Mouse (Mus musculus) left cerebral cortex, postnatal 25 days (tissue): ENCODE measurements around the gene Rbm47. TPM values are rescaled to one million over a fixed set of nuclear protein-coding genes. Genes with fewer than 3 reads are reported as not detected.
"Not testable (repeated sequence)": the region's sequence is repeated elsewhere in the genome, so short reads cannot be mapped to it uniquely, and the experiment has no call there.

Source experiments
- DNase-seq, 2 experiments: peaks; one replicate each; pipeline ENCODE4 v3.0.0; 2022; ENCODE audit warnings: low spot score in 2 of 2, mixed read lengths in 1 of 2
- intact Hi-C: fragments of 180-260 bp; cut with DNase I; formaldehyde crosslinking; loops from one replicate; pipeline ENCODE4 v1.15.1; 2025
- total RNA-seq, 2 experiments: library from RNA; stranded (reverse); gene quantifications; 2 replicates each; pipeline ENCODE4 v1.2.3; 2021

Rbm47 gene
- total RNA-seq, result 1 to 10 TPM; 1.5 to 2.5 TPM

DNA sequence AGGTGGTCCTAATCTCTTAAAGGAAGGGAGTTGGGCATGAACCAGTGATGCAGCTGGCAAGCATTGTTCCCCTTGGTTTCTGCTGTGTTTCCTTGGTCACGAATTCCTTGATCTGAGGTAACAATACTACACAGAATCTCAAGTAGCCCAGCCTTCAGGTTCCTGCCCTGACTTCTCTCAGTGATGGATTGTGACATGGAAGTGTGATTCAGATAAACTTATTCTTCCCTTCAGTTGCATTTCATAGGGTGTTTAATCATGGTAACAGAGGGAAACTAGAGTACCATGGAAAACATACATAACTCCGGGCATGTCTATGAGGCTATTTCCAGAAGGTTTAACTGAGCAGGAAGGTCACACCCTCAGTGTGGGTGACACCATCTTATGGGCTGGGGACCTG lies at the start of gene Rbm47:
TSS of gene Rbm47 (minus strand) at position 101 of the 400 bp plus-strand sequence.
- intact Hi-C loops, result loop anchor here (10.0 kb wide), 1 partner anchor 152 kb away; no protein-coding TSS in a partner anchor
- DNase-seq, result no peak

DNA sequence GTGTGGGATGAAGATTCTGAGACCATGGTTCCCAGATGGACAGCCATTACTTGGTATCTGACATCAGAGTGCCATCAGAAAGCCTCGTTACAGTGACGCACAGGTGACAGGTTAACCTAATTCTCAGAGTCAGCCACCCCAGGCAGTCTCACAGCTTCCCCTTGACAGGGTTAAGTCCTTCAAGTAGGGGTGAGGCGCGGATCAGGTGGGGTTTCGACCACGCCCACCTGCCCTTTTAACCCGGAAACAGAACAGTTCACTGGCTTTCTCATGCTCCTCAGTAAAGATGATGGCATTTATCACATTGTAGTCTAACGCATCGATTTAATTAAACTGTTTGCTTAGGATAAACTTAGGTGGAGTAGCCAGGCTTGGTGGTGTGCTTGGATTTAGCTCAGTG lies 47.7 kb upstream of the Rbm47 start:
- intact Hi-C loops, result no loop called here
- DNase-seq, result no peak

DNA sequence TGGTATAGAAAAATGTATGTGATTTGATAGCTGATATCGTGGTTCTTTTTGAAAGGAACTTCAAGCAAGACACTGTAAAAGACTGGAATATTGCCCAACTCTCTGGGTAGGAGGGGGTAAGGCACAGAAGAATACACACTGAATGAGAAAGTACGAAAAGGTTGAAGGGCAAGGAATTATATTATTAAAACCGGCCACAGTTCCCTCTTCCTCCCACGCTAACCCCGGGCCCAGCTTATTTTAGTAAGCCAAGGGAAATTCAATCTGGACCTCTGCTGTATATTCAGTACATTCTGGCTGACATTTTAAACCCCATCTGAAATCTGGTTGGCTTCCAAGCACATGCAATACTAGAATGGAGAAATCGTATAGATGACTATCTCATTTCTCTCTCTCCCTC lies 46.8 kb upstream of the Rbm47 start:
- no peak for DNase-seq
- intact Hi-C loops, result no loop called here

DNA sequence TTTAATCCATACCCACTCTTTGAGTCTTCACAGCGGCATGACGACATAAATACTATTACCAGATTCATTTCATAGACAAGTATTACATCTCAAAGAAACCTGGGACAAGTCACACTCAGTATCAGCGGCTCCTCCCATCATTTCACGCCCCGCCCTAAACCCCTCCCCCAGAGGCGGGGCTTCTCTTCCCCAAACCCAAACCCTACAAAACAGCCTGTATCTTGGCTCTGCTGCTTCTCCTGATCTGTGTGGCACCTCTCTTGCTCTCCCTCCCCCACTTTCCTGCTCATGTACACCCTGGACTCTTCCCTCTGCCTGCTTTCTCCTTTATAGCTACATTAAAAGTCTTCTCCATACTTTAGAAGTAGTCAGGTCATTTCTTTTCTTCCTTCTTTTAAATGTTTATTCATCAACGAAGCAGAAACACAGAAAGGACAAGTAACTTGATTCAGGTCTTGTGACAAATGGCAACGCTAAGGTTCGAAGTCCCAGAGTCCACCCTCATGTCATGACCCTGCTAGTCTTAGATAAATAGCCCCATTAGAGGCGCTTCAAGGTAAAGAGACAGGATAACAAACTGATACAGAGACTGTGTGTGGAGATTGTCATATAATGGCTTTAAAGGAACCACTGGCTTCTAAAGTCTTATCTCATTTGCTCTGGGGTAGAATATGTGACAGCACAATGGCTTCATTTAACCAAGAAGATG lies 42.8 kb upstream of the Rbm47 start:
- DNase-seq, result no peak
- intact Hi-C loops, result no loop called here

DNA sequence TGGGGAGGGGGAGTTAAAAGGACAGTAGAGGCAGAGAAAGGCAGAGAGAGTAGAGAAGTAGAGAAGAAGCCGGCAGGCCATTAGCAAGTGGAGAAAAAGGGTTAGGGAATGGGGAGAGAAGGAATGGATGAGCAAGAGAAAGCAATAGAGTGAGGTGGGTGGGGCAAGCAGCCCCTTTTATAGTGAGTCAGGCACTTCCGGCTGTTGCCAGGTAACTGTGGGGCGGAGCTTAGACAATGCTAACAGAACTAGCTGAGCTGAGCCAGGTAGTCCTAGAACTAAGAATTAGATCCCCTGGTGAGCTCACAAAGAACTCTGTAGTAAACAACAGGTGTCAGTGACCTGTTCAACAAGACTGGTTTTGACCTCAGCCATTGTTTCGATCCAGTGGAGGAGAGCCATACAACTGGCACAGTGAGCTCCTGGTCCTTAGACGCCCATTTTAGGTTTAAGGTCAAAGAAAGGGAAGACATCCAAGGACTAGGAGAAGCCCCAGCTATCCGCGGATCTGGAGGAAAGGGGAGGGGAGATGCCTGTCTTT lies 41.5 kb upstream of the Rbm47 start:
- intact Hi-C loops, result no loop called here
- no peak for DNase-seq

DNA sequence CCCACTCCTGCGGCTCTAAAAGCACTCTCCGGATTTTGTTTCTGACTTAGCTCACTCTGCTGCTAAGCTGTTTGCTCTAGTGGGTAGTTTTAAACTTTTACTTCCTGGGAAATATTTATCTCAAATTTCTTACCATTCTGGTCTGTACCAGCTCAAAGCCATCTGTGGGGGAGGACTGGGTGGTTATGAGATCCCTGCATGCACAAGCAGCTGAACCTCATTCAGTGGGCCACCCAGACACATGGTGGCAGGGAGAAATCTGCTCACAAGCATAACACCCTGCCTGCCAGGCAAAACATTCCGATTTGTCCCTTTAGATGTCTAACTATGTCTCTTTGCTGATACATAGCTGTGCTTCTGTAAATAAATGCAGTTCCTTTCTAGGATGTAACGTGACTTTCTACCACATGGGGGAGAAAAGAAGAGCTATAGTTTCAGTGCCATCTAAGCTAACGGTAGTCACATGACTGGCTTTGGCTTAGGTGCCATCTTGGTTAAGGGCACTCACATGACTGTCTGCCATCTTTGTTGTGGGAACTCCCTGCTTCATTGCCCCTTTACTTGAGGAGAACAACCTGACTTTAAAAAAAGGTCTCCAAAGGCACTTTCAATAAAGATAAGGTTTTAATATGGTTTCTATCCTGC lies 36.7 kb upstream of the Rbm47 start:
- DNase-seq, result peak in 1 of 2 experiments; percentile 3
- intact Hi-C loops, result no loop called here

DNA sequence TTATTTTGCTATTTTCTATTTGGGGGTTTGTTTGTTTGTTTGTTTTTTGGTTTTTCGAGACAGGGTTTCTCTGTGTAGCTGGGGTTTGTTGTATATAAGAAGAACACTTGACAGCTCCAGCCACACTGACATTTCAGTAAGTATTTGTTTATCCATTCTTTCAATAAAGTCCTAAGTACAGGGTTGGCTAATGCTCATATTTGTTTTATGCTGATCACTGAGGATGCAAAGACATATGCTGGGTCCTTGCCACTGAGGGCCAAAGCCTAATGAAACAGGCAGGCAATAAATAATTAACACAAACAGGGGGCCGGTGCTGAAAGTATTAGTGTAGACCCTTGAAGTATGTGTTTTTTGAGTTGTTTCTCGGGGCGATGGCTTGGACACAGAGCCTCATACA lies 32.0 kb upstream of the Rbm47 start:
- DNase-seq, result no peak
- intact Hi-C loops, result no loop called here

DNA sequence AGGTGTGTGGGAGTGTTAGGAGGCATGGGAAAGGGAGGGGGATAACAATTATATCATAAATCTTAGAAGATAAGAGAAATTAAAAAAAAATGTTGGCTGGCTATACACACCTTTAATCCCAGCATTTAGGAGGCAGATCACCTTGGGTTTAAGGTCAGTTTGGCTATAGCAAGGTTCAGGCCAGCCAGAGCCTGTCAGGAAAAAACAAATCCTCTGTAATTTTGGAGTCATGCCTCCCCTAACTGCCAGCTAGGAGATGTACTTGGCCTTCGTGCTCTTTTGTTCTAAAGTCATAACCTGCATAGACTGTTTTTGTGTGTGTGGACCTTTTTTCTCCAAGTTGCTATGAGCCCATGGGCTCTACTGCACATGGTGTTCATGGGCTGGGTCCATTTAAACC lies 30.5 kb upstream of the Rbm47 start:
- intact Hi-C loops, result no loop called here
- DNase-seq, result no peak

DNA sequence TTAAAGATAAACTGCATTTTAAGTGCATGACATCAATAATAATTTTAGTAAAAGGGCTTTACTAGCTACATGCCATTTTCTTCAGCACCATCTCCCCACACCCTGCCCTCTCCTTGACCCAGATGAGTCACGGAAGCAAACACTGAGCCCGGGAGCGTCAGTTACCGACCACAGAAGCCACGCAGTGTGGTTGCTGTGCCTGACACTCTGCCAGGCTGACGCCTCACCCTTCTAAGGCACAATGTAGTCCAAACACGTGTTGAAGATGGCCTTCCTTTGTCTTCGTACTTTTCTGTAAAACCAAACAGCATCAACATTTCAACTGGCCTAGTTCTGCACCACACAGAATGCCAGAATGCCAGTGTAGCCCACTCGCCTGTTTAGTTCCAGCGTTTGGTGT lies 27.1 kb upstream of the Rbm47 start:
- intact Hi-C loops, result no loop called here
- no peak for DNase-seq

DNA sequence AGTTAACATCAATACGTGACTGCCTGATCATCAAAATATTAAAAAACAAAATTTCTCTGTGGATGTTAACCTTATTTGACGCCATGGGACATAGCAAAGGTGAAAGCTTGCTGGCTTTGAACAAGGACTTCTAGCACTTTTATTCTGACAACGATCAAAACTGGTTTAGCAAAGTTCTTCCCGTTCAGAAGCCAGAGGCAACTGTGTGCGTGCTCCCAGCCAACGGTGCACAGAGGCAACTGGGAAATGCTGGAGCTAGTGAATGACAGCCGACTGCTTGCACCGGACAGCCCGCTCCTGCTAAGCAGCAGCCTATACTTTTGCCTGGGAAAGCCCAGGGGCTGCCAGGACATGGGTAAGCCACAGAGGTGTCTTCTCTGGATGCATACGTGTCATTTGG lies 22.4 kb upstream of the Rbm47 start:
- DNase-seq, result no peak
- intact Hi-C loops, result no loop called here

DNA sequence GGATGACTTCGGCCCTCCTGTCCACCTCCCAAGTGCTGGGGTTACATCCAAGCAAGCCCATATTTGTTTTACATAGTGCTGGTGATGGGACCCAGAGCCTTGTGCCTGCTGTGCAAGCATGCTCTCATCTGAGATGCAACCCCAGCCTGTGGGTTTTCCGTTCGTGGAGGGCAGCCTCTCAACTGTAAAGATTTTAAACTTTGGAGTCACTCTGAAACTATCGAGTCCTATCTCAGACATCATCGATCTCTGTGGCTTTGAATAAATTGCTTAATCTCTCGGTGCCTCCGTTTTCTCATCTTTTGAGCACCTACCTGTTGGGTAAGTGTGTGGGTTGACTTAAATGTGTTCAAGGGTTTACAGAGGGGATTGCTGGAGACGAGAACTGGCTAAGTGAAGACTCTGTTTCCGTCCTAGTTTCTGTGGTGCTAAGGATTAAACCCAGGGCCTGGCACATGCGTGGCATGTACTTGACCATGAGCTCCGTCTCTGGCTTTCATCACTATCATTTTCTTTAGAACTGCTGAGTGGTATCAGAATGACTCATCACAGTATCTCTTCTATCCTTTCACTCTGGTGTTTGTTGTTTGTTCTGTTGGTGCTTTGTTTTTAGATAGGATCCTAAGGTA lies 20.4 kb upstream of the Rbm47 start:
- no peak for DNase-seq
- intact Hi-C loops, result no loop called here

DNA sequence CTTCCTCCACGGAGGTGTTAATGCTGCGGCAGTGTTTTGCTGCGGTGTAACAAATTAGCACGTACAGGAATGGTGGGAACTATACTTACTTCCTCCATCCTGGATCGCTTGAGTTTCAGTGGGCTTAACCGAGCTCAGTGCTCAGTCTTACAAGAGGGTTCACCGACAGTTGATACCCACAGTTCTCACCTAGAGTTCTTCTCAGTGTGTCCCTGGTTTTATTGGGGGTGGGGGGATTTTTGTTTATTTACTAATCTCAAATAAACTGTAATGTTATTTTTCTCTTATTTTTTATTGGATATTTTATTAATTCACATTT lies 18.2 kb upstream of the Rbm47 start:
- intact Hi-C loops, result no loop called here
- DNase-seq, result no peak

DNA sequence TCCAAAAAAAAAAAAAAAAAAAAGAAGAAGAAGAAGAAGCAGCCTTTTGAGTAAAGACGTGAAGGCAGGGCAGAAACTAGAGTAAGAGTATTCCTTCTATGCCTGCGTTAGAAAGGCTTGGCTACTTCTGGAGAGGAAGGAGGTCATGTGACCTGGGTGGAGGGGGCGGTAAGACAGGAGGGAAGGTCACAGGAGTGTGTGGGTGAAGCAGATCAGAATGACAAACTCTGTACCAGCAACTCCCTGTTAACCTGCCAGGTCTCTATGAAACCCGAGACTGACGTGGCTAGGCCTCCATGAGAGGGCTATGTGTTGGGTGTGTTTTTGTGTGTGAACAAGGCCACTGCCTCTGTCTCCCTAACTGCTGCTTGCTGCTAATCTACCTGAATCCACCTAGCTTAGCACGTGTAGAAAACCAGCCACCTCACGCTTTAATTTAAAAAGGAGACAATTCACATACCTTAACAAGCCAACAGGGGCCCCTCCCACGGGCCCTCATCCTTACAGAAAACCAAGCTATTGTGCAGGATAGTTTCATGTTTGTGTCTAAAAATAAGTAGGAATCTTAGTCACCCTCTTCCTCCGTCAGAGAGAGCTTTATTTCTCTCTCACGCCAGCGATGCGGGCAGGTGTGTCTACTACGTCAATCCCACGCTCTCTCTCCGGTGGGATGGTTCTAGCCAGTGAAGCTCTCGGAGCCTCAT lies 17.7 kb upstream of the Rbm47 start:
- DNase-seq, result peak; percentile 12 to 55
- intact Hi-C loops, result no loop called here

DNA sequence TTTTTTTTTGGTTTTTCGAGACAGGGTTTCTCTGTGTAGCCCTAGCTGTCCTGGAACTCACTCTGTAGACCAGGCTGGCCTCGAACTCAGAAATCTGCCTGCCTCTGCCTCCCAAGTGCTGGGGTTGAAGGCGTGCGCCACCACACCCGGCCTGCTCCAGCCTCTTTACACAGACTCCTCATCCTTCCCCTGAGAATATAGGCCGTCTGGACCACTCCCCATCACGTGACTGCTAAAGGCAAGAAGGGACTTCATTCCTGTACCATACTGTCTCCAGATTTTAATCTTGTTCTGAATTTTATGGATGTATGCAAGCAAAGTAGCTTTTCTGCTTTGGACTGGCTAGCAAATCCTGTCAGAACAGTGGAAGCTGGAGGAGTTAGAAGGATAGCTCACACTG lies 15.7 kb upstream of the Rbm47 start:
- DNase-seq, intact Hi-C loops: not testable (repeated sequence)

DNA sequence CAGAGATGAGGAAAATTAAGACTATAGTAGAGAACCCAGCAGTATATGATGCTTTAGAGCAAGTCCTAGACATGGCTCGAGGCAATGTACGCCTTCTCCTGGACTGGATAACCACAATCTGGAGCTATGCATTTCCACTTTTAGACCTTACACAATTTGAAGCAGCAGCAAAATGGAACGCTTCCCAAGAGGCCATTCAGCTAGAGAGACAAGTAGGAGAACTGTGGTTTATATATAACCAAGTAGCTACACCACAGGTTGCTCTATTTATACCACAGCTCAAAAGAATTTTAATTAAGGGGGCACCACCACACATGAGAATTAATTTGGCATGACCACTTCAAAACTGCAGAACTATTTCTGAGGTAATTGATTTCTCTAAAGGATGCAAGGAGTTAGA lies 9.2 kb upstream of the Rbm47 start:
- intact Hi-C loops, result loop anchor here (2.0 kb wide), 1 partner anchor 13 kb away; no protein-coding TSS in a partner anchor

DNA sequence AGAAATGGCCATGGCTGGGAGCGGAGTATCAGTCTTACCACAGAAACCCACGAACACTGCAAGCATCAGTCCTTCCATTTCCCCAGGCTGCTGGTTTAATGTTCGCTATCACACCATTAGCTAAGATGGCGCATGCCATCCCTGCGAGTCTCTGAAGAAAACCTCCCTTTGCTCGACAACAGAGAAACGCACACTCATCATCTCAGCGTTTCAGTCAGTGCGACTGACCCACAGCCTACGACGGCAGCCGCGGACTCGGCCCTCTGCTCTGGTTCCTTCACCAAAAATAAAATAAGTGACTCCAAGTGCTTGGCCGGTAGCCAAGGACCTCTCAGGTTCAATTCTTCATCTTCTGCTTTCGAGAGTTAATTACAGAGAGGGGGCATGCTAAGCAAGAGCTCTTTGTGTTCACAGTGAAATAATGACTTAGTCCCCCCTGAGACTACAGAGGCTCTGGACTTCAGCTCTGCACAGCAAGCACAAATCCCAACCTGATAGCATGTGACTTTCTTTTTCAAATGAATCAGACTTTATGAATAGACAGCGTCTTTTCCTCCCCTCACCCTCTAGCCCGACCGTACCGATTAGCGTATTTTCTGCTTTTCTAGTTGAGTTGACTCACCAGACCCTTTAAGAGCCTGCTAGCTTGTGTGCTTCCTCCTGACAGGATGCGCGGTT lies 1.4 kb upstream of the Rbm47 start:
- intact Hi-C loops, result loop anchor here (10.0 kb wide), 1 partner anchor 151 kb away; no protein-coding TSS in a partner anchor
- DNase-seq, result no peak

More for the DNA sequence above, 9.2 kb upstream of the Rbm47 start:
- peak; percentile 24 to 84 for DNase-seq

DNA sequence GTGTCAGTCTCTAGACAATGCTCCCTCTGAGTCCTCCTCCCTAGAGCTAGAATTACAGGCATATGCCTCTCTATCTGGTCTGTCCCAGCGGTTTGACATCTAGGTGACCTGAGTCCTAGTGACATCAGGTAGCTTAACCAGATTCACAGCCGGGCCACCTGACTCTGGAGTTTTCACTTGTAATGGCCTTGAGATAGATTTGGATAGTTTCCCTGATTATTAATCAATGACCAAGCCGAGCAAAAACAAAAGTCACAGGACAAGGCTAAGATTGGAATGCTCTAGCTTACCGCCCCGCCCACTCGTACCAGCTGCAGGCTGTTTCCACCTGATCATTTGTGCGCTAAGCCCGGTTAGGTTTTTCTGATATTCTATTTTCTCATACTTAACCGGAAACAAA lies 2.3 kb downstream of the Rbm47 start:
- intact Hi-C loops, result loop anchor here (10.0 kb wide), 1 partner anchor 154 kb away; no protein-coding TSS in a partner anchor
- DNase-seq, result no peak

DNA sequence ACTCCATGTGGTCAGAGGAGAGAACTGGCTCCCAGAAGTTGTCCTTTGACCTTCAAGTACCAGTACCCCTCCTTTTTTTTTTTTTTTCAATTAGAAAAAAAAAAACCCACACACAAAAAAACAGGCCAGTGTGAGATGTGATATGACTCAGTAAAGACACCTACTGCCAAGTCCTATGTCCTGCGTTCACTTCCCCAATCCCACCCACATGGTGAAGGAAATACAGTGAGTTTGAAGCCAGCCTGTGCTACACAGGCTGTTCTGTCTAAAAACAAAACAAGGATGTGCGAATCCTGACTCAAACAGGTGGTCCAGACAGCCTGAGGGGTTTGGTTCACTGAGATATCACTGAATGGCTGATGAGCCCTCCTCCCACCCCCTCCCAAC lies 3.8 kb downstream of the Rbm47 start:
- DNase-seq, result peak in 1 of 2 experiments; percentile 56
- intact Hi-C loops, result loop anchor here (2.0 kb wide), 1 partner anchor 14 kb away; no protein-coding TSS in a partner anchor

DNA sequence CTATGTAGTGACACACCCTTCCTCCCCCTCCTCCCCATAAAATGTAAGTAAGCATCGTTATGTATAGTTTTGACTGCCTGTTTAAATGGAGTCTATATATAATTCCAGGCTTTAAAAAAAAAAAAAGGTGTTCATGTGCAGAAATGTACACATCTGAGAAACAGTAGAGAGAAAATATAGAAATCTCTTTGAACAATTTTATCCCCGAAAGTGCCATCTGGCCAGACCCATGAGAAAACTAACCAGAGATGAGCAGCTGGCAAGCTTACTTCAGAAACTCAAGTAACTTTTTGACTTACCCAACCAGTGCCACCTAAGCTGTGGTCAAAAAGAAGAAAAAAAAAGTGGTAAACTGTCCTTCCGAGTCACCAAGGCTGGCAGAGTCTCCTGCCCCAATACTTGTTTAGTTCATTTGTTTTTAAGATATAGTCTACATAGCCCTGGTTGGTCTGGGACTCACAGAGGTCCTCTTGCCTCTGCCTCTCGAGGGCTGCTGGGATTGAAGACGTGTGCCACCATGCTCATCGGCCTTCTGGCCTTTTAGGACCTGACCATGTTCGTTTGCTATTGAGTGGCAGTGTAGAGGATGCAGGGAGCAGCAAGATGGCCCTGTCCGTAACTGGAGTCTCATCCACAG lies 4.3 kb downstream of the Rbm47 start:
- peak in 1 of 2 experiments; percentile 68 for DNase-seq
- intact Hi-C loops, result loop anchor here (2.0 kb wide), 1 partner anchor 14 kb away; no protein-coding TSS in a partner anchor
